Mouse (Mus musculus): Measurements from ENCODE around the gene Sgpp2. TPM values are rescaled to one million over a fixed set of nuclear protein-coding genes. Genes with fewer than 3 reads are reported as not detected.

The Sgpp2 gene
- polyA plus RNA-seq, 1 experiment from 2014 or later, result 0.29 TPM

- no peak for DNase-seq (ENCODE audit: low spot score)
Observed at GRCm38 (mm10) chr1:78399755-78400154, 89.6 kb downstream of the Sgpp2 start.

GRCm38 (mm10) chr1:78401413-78401812 lies 91.3 kb downstream of the Sgpp2 start:
- no peak for DNase-seq (ENCODE audit: low spot score)

GRCm38 (mm10) chr1:78409396-78409795 lies 99.3 kb downstream of the Sgpp2 start:
- no peak for DNase-seq (ENCODE audit: low spot score)

- no peak for DNase-seq (ENCODE audit: low spot score)
Observed at GRCm38 (mm10) chr1:78412668-78413067, 102.5 kb downstream of the Sgpp2 start.

- DNase-seq (ENCODE audit: low spot score), result no peak
Observed at GRCm38 (mm10) chr1:78414421-78414820, 104.3 kb downstream of the Sgpp2 start.

- no peak for DNase-seq (ENCODE audit: low spot score)
Observed at GRCm38 (mm10) chr1:78417154-78417911, 107.2 kb downstream of the Sgpp2 start.

GRCm38 (mm10) chr1:78419593-78419992 lies 109.4 kb downstream of the Sgpp2 start:
- peak; percentile 36 for DNase-seq (ENCODE audit: low spot score)

GRCm38 (mm10) chr1:78420271-78420670 lies 110.1 kb downstream of the Sgpp2 start:
- DNase-seq (ENCODE audit: low spot score), result no peak

GRCm38 (mm10) chr1:78421749-78422148 lies 111.6 kb downstream of the Sgpp2 start:
- no peak for DNase-seq (ENCODE audit: low spot score)

- peak; percentile 13 for DNase-seq (ENCODE audit: low spot score)
Observed at GRCm38 (mm10) chr1:78422576-78422975, 112.4 kb downstream of the Sgpp2 start.

GRCm38 (mm10) chr1:78424848-78425247 lies 114.7 kb downstream of the Sgpp2 start:
- no peak for DNase-seq (ENCODE audit: low spot score)

- DNase-seq (ENCODE audit: low spot score), result no peak
Observed at GRCm38 (mm10) chr1:78425309-78425708, 115.2 kb downstream of the Sgpp2 start.

GRCm38 (mm10) chr1:78425793-78426700 lies 115.9 kb downstream of the Sgpp2 start:
- no peak for DNase-seq (ENCODE audit: low spot score)

GRCm38 (mm10) chr1:78426841-78427240 lies 116.7 kb downstream of the Sgpp2 start:
- DNase-seq (ENCODE audit: low spot score), result no peak

- DNase-seq (ENCODE audit: low spot score), result no peak
Observed at GRCm38 (mm10) chr1:78428851-78429250, 118.7 kb downstream of the Sgpp2 start.

GRCm38 (mm10) chr1:78433472-78433871 lies 123.3 kb downstream of the Sgpp2 start:
- no peak for DNase-seq (ENCODE audit: low spot score)

GRCm38 (mm10) chr1:78435967-78436366 lies 125.8 kb downstream of the Sgpp2 start:
- no peak for DNase-seq (ENCODE audit: low spot score)

- no peak for DNase-seq (ENCODE audit: low spot score)
Observed at GRCm38 (mm10) chr1:78436445-78436844, 126.3 kb downstream of the Sgpp2 start.

GRCm38 (mm10) chr1:78437150-78437549 lies 127.0 kb downstream of the Sgpp2 start:
- no peak for DNase-seq (ENCODE audit: low spot score)

- no peak for DNase-seq (ENCODE audit: low spot score)
Observed at GRCm38 (mm10) chr1:78440716-78441115, 130.6 kb downstream of the Sgpp2 start.

- no peak for DNase-seq (ENCODE audit: low spot score)
Observed at GRCm38 (mm10) chr1:78443056-78443455, 132.9 kb downstream of the Sgpp2 start.

- no peak for DNase-seq (ENCODE audit: low spot score)
Observed at GRCm38 (mm10) chr1:78446232-78446631, 136.1 kb downstream of the Sgpp2 start.
